Comparison of ENCODE assay signal across 8 mouse cellular contexts in the genomic region with DNA sequence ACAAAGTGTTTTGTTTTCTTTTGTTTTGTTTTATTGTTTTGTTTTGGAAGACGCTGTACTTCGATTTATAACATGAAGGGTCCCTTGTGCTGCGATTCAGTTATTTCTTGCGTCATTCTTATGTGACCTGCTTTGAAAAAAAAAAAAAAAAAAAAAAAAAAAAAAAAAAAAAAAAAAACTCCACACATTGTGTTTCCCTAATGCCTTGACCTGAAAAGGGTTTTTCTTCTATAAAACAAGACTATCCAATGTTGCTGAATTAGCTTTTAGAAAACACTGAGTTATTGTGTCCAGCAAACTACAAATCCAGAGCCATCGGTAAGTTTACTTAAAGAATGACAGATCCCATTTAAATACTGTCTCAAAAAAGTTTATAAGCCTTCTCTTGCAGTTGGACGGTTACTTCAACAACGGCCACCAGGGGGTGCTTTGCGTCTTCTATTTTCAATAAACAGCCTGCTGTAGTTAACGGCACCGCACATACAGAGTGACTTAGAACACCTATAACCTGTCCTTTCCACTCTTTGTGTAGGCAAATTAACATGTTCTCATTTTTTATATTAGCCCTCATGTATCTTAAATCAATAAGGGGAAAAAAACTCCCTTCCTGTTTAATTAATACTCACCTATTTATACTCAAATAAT.
A peak's percentile ranks its signal among the peaks of the same experiment; 100 is the strongest.
DNase-seq lines count a peak whose midpoint lies in the region.

No protein-coding gene starts in this region.

- DNase-seq in ES-CJ7 (ENCODE audit: low read depth, low spot score): peak; percentile 84
- peak; percentile 82 to 90 for DNase-seq in adrenal gland, postnatal 36 days
- peak; percentile 65 for DNase-seq in fibroblast of lung, adult 2 months (ENCODE audit: low read depth)
- peak; percentile 89 for DNase-seq in heart, postnatal 4 days
- DNase-seq in layer of hippocampus, adult 9-11 months: peak; percentile 63
- DNase-seq in lung, postnatal 25 days (ENCODE audit: low spot score): peak; percentile 79
- DNase-seq in right cerebral cortex, adult 18-20 months: peak; percentile 80
- peak; percentile 90 for DNase-seq in urinary bladder, postnatal 14 days (ENCODE audit: low spot score)

Comparison
In these comparisons a context has a peak if more than half of its experiments do, and no peak if none do; other contexts are left out.
1. Peak in every context shown above with its lines: DNase-seq.